Mouse (Mus musculus) forebrain, postnatal 0 days (tissue): ENCODE measurements around the gene Bckdhb. TPM values are rescaled to one million over a fixed set of nuclear protein-coding genes. Genes with fewer than 3 reads are reported as not detected.

Source experiments
- ATAC-seq: fragments of 200-750 bp; cut with Nextera tagmentation; 2 replicates; pipeline ENCODE4 v1.8.0; 2017; ENCODE audit warnings: mild to moderate bottlenecking, moderate library complexity
- DNase-seq: peaks from one replicate; pipeline ENCODE4 v3.0.0-alpha.2; 2015
- H3K27ac ChIP-seq: fragments of 300-500 bp; sonication (generic); 2 replicates; pipeline ENCODE4 v1.5.1; 2014; ENCODE audit warnings: low read depth, mild to moderate bottlenecking, antibody characterized with exemption, low read length, moderate library complexity, mixed read lengths
- H3K27me3 ChIP-seq: fragments of 300-500 bp; sonication (generic); 2 replicates; pipeline ENCODE4 v1.6.1; 2014; ENCODE audit warnings: mild to moderate bottlenecking, low read length, mixed read lengths; ENCODE audit not compliant: insufficient read depth
- H3K36me3 ChIP-seq: fragments of 300-500 bp; sonication (generic); 2 replicates; pipeline ENCODE4 v1.6.1; 2014; ENCODE audit warnings: mild to moderate bottlenecking, moderate library complexity; ENCODE audit not compliant: insufficient read depth
- H3K4me1 ChIP-seq: fragments of 300-500 bp; sonication (generic); 2 replicates; pipeline ENCODE4 v1.6.1; 2014; ENCODE audit warnings: antibody characterized with exemption; ENCODE audit not compliant: insufficient read depth
- H3K4me2 ChIP-seq: fragments of 300-500 bp; sonication (generic); 2 replicates; pipeline ENCODE4 v1.6.1; 2014; ENCODE audit warnings: low read depth, mild to moderate bottlenecking, moderate library complexity
- H3K4me3 ChIP-seq: fragments of 300-500 bp; sonication (generic); 2 replicates; pipeline ENCODE4 v1.5.1; 2014; ENCODE audit warnings: low read depth, low read length, mixed read lengths
- H3K9ac ChIP-seq: fragments of 300-500 bp; sonication (generic); 2 replicates; pipeline ENCODE4 v1.6.1; 2014; ENCODE audit warnings: mild to moderate bottlenecking
- H3K9me3 ChIP-seq: fragments of 300-500 bp; sonication (generic); 2 replicates; pipeline ENCODE4 v1.6.1; 2016; ENCODE audit warnings: low read length
- CTCF ChIP-seq: sonication (generic); IDR thresholded peaks from 2 replicates; pipeline ENCODE4 v1.5.1; 2016; ENCODE audit warnings: antibody characterized with exemption, control low read depth, low read depth
- WGBS: fragments of 180-500 bp; shearing (Covaris S2); extraction: QIAGEN DNeasy Blood & Tissue Kit; methylation state at CpG from one replicate; pipeline ENCODE4 v1.1.7; 2014; 5-methylcytosine and 5-hydroxymethylcytosine counted together
- polyA plus RNA-seq: library from polyadenylated mRNA; unstranded; fragments of >200 nt; fragmentation: Nextera tagmentation; extraction: Ambion mirVana; gene quantifications from 2 replicates; pipeline ENCODE4 v1.2.1, GENCODE M21; 2015
- total RNA-seq: library from RNA; depleted of rRNA; stranded (reverse); fragments of >200 nt; gene quantifications from 2 replicates; pipeline ENCODE4 v1.2.3, GENCODE M21; 2014

Bckdhb gene
- total and polyA plus RNA-seq, 2 experiments from 2014 or later, result 14.2 to 34.8 TPM

- peaks cover 13% of the 10 kb centered on the region; the same call in 1 of the 2 replicates for H3K4me1 ChIP-seq
- no peak overlapping the region for H3K9ac ChIP-seq
- H3K27ac ChIP-seq, result no peak overlapping the region
- no peak overlapping the region for H3K4me2 ChIP-seq
- ATAC-seq (no peak), DNase-seq (no peak)
- no peaks in the 10 kb centered on the region for H3K9me3 ChIP-seq
- H3K27me3 ChIP-seq, result no peaks in the 10 kb centered on the region
- no peak for TF ChIP-seq CTCF
- WGBS, result 70% methylated on average over 6 of the region's 6 CpGs
- H3K4me3 ChIP-seq, result no peak overlapping the region
- no peaks in the 10 kb centered on the region for H3K36me3 ChIP-seq
These were observed 105.8 kb downstream of the Bckdhb start for GRCm38 (mm10) chr9:84030691-84031290.

- DNase-seq, result no peak
- Histone ChIP-seq H3K9me3 (no peaks in the 10 kb centered on the region), H3K4me2 (no peak overlapping the region), H3K36me3 (no peaks in the 10 kb centered on the region), H3K9ac (no peak overlapping the region), H3K27me3 (no peaks in the 10 kb centered on the region), H3K4me3 (no peak overlapping the region), H3K4me1 (peaks cover 13% of the 10 kb centered on the region; the same call in 1 of the 2 replicates), H3K27ac (no peak overlapping the region)
- TF ChIP-seq CTCF, result no peak
- no peak for ATAC-seq
- 83% methylated on average over 6 of the region's 6 CpGs for WGBS
These were observed 106.5 kb downstream of the Bckdhb start for GRCm38 (mm10) chr9:84031406-84031805.

GRCm38 (mm10) chr9:84032669-84033341 lies 107.9 kb downstream of the Bckdhb start:
- Histone ChIP-seq H3K27ac (0 out of 2 replicates have a peak overlapping the region, but pooled peaks have one; percentile 50), H3K4me1 (peaks cover 13% of the 10 kb centered on the region; the same call in 1 of the 2 replicates), H3K9me3 (no peaks in the 10 kb centered on the region), H3K4me2 (peak overlapping the region; percentile 48), H3K27me3 (no peaks in the 10 kb centered on the region), H3K36me3 (no peaks in the 10 kb centered on the region), H3K9ac (peak overlapping the region; percentile 41), H3K4me3 (peak overlapping the region; percentile 26)
- TF ChIP-seq CTCF, result no peak
- DNase-seq, result peak; percentile 65
- WGBS, result 7% methylated on average over 19 of the region's 19 CpGs
- peak; percentile 89 for ATAC-seq

GRCm38 (mm10) chr9:84036046-84036445 lies 111.1 kb downstream of the Bckdhb start:
- H3K9ac ChIP-seq, result no peak overlapping the region
- H3K9me3 ChIP-seq, result no peaks in the 10 kb centered on the region
- no peak overlapping the region for H3K27ac ChIP-seq
- DNase-seq (no peak), ATAC-seq (no peak)
- no peak overlapping the region for H3K4me2 ChIP-seq
- H3K27me3 ChIP-seq, result no peaks in the 10 kb centered on the region
- no peak overlapping the region for H3K4me3 ChIP-seq
- no peak for TF ChIP-seq CTCF
- WGBS, result 88% methylated on average over 8 of the region's 8 CpGs
- no peaks in the 10 kb centered on the region for H3K36me3 ChIP-seq
- H3K4me1 ChIP-seq, result peaks cover 13% of the 10 kb centered on the region; the same call in 1 of the 2 replicates

GRCm38 (mm10) chr9:84037224-84037623 lies 112.3 kb downstream of the Bckdhb start:
- H3K36me3 ChIP-seq, result no peaks in the 10 kb centered on the region
- TF ChIP-seq CTCF, result no peak
- ATAC-seq (no peak), DNase-seq (no peak)
- no peak overlapping the region for H3K9ac ChIP-seq
- H3K9me3 ChIP-seq, result no peaks in the 10 kb centered on the region
- peaks cover 13% of the 10 kb centered on the region; the same call in 1 of the 2 replicates for H3K4me1 ChIP-seq
- 86% methylated on average over 1 of the region's 1 CpGs for whole genome bisulfite sequencing
- no peak overlapping the region for H3K4me3 ChIP-seq
- no peak overlapping the region for H3K4me2 ChIP-seq
- no peaks in the 10 kb centered on the region for H3K27me3 ChIP-seq
- H3K27ac ChIP-seq, result no peak overlapping the region

GRCm38 (mm10) chr9:84038946-84039345 lies 114.0 kb downstream of the Bckdhb start:
- no peak overlapping the region for H3K4me2 ChIP-seq
- no peak overlapping the region for H3K27ac ChIP-seq
- H3K4me3 ChIP-seq, result no peak overlapping the region
- no peak overlapping the region for H3K9ac ChIP-seq
- WGBS, result 94% methylated on average over 4 of the region's 4 CpGs
- no peaks in the 10 kb centered on the region for H3K27me3 ChIP-seq
- DNase-seq, result no peak
- no peak for ATAC-seq
- H3K9me3 ChIP-seq, result no peaks in the 10 kb centered on the region
- H3K4me1 ChIP-seq, result no peaks in the 10 kb centered on the region
- TF ChIP-seq CTCF, result no peak
- H3K36me3 ChIP-seq, result no peaks in the 10 kb centered on the region

GRCm38 (mm10) chr9:84040376-84040775 lies 115.4 kb downstream of the Bckdhb start:
- H3K9ac ChIP-seq, result no peak overlapping the region
- no peak for TF ChIP-seq CTCF
- no peak overlapping the region for H3K27ac ChIP-seq
- H3K4me2 ChIP-seq, result no peak overlapping the region
- no peaks in the 10 kb centered on the region for H3K36me3 ChIP-seq
- H3K4me1 ChIP-seq, result no peaks in the 10 kb centered on the region
- DNase-seq (no peak), ATAC-seq (no peak)
- no peaks in the 10 kb centered on the region for H3K9me3 ChIP-seq
- H3K27me3 ChIP-seq, result no peaks in the 10 kb centered on the region
- H3K4me3 ChIP-seq, result no peak overlapping the region
- WGBS, result 83% methylated on average over 2 of the region's 2 CpGs
